Mouse (Mus musculus) left cerebral cortex, postnatal 4 days (tissue): Measurements from ENCODE around the gene Yif1b. TPM values are rescaled to one million over a fixed set of nuclear protein-coding genes. Genes with fewer than 3 reads are reported as not detected.
A peak's percentile ranks its signal among the peaks of the same experiment; 100 is the strongest.

ENCODE experiments used
- DNase-seq: peaks from one replicate; pipeline ENCODE4 v3.0.0-alpha.2; 2022
- intact Hi-C: fragments of 180-260 bp; cut with DNase I; formaldehyde crosslinking; loops from one replicate; pipeline ENCODE4 v1.15.1; 2025
- total RNA-seq, 2 experiments: library from RNA; stranded (reverse); gene quantifications; 2 replicates each; pipeline ENCODE4 v1.2.3; 2021

The Yif1b gene
- total RNA-seq, 2 experiments from 2014 or later: 35.9 to 38.1 TPM

DNA sequence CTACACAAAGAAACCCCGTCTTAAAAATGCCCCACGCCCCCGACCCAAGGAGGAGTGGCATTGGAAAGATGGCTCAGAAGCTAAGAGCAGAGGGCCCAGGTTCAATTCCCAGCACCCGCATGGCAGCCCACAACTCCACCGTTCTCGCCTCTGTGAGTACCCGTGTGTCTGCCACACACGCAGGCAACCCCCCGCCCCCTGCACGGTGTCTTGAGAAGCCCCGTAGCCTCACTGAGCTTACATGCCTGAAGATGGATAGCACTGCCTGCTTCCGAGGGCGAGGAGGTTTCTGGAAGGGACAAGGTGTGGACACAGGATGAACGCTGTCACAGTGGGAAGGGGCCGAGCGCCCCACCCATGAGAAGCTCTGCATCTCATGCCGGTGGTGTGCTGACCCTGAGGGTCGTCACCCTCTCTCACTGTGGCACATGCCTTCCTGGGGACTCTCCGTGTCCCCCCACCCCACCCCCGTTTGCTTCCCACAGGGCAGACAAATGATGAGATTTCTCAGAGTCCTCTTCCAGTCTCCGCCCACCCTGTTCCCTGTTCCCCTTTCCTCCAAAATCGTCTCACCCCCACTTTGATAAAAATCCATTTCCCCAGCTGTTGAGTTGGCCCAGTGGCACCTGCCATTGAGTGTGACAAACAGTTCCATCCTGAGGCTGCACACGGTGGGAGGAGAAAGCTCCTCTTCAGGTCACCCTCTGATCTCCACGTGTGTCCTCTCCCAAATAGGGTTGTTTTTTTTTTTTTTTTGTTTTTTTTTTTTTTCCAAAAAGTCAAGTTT, 57.9 kb downstream of the Yif1b start:
- intact Hi-C loops: loop anchor here (10.0 kb wide), 1 partner anchor 51 kb away; the partner anchor contains the start of gene 2200002D01Rik
- DNase-seq: no peak

DNA sequence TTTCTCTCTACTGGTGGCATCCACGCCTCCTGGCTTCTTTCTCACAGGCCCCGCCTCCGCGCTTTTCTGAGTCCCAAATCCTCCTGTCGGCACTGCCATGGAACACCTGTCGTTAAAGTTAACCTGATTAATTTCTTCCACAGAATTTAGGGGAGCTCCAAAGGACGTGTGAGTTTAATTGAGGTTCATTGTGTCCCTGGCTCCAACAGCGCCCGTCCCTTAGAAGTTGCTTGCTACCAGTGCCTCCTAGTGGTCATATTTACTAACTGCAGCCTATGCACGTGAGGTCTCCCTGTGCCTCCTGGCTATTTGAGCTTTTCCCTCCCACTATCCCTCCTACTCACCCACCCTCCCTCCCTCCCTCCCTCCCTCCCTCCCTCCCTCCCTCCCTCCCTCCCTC, 58.9 kb downstream of the Yif1b start:
- peak; percentile 69 for DNase-seq
- intact Hi-C loops: loop anchor here (10.0 kb wide), 1 partner anchor 52 kb away; the partner anchor contains the start of gene 2200002D01Rik

Other genes starting within 250 kb of the Yif1b start
- gene Ryr1, start 113.2 kb upstream of the Yif1b start, total RNA-seq: 10 to 100 TPM; 10.6 to 13.7 TPM
- 1 to 10 TPM; 1.6 to 1.7 TPM for gene Rasgrp4, start 103.5 kb upstream of the Yif1b start, total RNA-seq
- 10 to 100 TPM; 12.3 to 14.4 TPM for gene Fam98c, start 82.1 kb upstream of the Yif1b start, total RNA-seq
- gene Ggn, start 68.1 kb upstream of the Yif1b start, total RNA-seq: 1 to 10 TPM in 1 of 2 experiments, under 1 TPM in 1; 0.58 to 1.1 TPM
- 10 to 100 TPM; 29.4 to 32.3 TPM for gene Spred3, start 67.9 kb upstream of the Yif1b start, total RNA-seq
- gene Psmd8, start 57.6 kb upstream of the Yif1b start, total RNA-seq: 100 to 1,000 TPM; 162 to 164 TPM
- gene Catsperg1, start 24.3 kb upstream of the Yif1b start, total RNA-seq: 1 to 10 TPM; 6.0 to 6.2 TPM
- gene Kcnk6, start 5.8 kb upstream of the Yif1b start, total RNA-seq: 1 to 10 TPM; 1.1 TPM
- under 1 TPM in 1 of 2 experiments, not detected in 1; 0.80 TPM for gene 2200002D01Rik, start 10.1 kb downstream of the Yif1b start, total RNA-seq
- 10 to 100 TPM; 23.8 to 34.4 TPM for gene Spint2, start 43.6 kb downstream of the Yif1b start, total RNA-seq
- gene Ppp1r14a, start 51.0 kb downstream of the Yif1b start, total RNA-seq: 1 to 10 TPM; 1.5 to 1.9 TPM
- 100 to 1,000 TPM; 222 to 228 TPM for gene Dpf1, start 65.6 kb downstream of the Yif1b start, total RNA-seq